Mouse (Mus musculus) MEL (cell line): ENCODE results near the gene AU018091.

Experiments
- BHLHE40 ChIP-seq: IDR thresholded peaks from 2 replicates; pipeline ENCODE4 v1.6.1; 2012; ENCODE audit warnings: low read depth, mild to moderate bottlenecking, inconsistent platforms, low read length, improper control_type of control experiment, borderline replicate concordance
- CTCF ChIP-seq, 3 experiments: IDR thresholded peaks in 2 of 3; conservative IDR thresholded peaks in 1 of 3; 2 replicates each; pipeline ENCODE4 v1.5.1; 2011 to 2012; ENCODE audit warnings: low read length in 3 of 3, low read depth in 2 of 3, mild to moderate bottlenecking in 2 of 3, improper control_type of control experiment in 1 of 3, inconsistent platforms in 1 of 3, mixed read lengths in 1 of 3, moderate library complexity in 1 of 3; ENCODE audit not compliant: control insufficient read depth in 1 of 3, insufficient read depth in 1 of 3, poor library complexity in 1 of 3, severe bottlenecking in 1 of 3
- MAZ ChIP-seq: IDR thresholded peaks from 2 replicates; pipeline ENCODE4 v1.6.1; 2012; ENCODE audit warnings: low read depth, mild to moderate bottlenecking, inconsistent platforms, low read length, improper control_type of control experiment
- POLR2A ChIP-seq, 2 experiments: IDR thresholded peaks; 2 replicates each; pipeline ENCODE4 v1.6.1; 2011 to 2012; ENCODE audit warnings: low read length in 2 of 2, mild to moderate bottlenecking in 2 of 2, control low read depth in 1 of 2, improper control_type of control experiment in 1 of 2, low read depth in 1 of 2, moderate library complexity in 1 of 2; ENCODE audit not compliant: control insufficient read depth in 1 of 2, insufficient read depth in 1 of 2, poor library complexity in 1 of 2
- TAL1 ChIP-seq: IDR thresholded peaks from 2 replicates; pipeline ENCODE4 v1.6.1; 2012; ENCODE audit warnings: mild to moderate bottlenecking, inconsistent platforms, low read length, moderate library complexity, mixed read lengths

GRCm38 (mm10) chr7:3130342-3130741, 38.7 kb downstream of the AU018091 start:
- TF ChIP-seq POLR2A (IDR thresholded peaks at IDR 0.05; ENCODE audit: control insufficient read depth in 1 of 2, insufficient read depth in 1 of 2, low read depth in 1 of 2, low read length in 2 of 2, poor library complexity in 1 of 2) (no peak), MAZ (no peak), TAL1 (no peak), CTCF (IDR thresholded peaks at IDR 0.05 in 2 of 3, conservative IDR thresholded peaks at IDR 0.05 in 1 of 3; ENCODE audit: control insufficient read depth in 1 of 3, insufficient read depth in 1 of 3, low read depth in 2 of 3, low read length in 3 of 3, poor library complexity in 1 of 3, severe bottlenecking in 1 of 3) (no peak), BHLHE40 (no peak)
